Mouse (Mus musculus) thymus, postnatal 0 days (tissue): Measurements from ENCODE around the gene Olfr284. TPM values are rescaled to one million over a fixed set of nuclear protein-coding genes. Genes with fewer than 3 reads are reported as not detected.

Experiments used
- DNase-seq: peaks from one replicate; pipeline ENCODE4 v3.0.0-alpha.2; 2015; ENCODE audit warnings: low spot score
- polyA plus RNA-seq: library from polyadenylated mRNA; unstranded; fragments of >200 nt; fragmentation: Nextera tagmentation; extraction: Ambion mirVana; gene quantifications from 2 replicates; pipeline ENCODE4 v1.2.1, GENCODE M21; 2015

The Olfr284 gene
- polyA plus RNA-seq, result not detected in 2 replicates

DNA sequence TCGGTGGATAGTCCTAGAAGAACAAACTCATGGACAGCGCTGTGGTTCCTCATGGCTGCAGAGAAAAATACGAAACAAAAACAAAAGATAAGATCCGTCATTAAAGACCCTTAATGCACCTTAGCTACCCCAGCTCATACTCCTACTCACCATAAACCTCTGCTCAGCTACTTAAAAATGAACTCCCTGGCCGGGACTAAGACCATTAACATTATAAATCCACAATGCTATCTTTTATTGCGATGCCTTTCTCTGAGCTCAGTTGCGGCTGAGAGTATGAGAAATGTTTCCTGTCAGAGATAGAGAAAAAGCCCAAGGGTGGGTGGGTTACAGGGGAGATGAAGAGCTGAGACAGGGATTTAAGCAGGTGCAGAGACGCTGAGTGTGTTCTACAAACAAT, at the start of gene Olfr284:
Olfr284 (minus strand) TSS at position 101 of the 400 bp plus-strand sequence.
- DNase-seq, result no peak

DNA sequence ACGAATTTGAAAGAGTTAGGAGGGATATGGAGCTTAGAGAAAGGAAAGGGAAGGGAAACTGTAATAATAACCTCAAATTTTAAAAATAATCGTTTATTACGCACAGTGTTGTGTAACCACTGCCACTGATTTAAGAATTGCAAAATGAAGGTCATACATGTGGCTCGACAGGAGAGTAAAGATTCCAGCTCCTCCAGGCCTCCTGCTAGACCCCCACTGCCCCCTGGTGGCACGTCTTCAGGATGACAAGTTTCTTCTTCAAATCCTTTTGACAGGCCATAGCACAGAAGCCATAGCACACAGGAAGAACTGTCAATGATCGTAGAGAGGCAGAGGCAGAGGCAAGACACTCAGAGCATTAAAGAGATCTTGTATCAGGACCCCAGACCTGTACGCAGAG, 49.0 kb upstream of the Olfr284 start:
- DNase-seq, result peak; percentile 68

DNA sequence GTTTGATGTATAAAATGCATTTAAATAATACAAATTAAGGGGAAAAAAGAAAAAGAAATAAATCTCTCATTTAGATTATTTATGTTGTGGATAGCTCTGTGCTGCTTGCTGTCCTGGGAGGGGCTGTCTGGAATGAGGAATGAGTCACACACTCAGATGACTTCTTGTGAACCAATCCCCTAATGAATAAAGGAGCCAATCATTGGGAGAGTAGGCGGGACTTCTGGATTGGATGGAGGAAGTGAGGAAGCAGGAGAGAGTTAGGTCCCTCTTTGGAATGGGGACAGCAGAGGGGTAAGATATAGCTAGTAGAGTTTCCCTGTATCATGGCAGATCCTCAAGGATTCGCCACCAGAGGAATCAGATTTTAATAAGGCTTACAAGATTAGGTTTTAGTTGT, 46.8 kb upstream of the Olfr284 start:
- DNase-seq, result no peak

DNA sequence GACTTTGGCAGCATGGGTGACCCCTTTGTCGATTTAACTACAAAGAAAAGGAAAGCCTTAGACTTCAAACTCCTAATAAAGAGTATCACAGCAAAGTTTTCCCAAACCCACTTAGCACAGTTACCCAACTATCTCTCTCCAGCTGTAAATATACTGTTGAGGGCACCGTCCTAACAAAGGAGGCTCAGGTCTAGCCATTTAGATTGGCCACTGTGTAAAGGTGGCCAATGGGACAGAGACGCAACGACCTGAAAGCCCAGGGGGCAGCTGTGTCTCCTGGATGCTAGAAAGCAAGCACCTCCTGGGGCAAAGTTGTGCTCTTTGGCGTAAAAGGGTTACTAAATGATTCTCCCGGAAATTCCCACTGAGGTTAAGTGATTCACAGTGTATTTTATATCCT, 40.1 kb upstream of the Olfr284 start, which contains the start of gene Olfr283:
Olfr283 (minus strand) TSS at position 101 of the 400 bp plus-strand sequence.
- DNase-seq, result no peak

DNA sequence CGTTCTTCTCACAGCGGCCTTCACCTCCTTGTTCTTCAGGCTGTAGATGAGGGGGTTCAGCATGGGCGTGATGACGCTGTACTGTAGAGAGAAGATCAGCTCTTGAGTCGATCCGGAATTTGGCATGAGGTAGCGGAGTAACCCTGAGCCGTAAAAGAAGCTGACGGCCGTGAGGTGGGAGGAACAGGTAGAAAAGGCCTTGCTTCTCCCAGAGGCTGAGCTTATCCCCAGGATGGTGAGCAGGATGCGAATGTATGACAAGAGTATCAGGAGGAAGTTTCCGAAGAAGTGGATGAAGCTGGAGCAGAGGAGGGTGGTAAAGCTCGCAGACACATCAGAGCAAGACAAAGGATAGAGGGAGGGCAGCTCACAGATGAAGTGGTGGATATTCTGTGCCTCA, 37.4 kb upstream of the Olfr284 start:
- no peak for DNase-seq

DNA sequence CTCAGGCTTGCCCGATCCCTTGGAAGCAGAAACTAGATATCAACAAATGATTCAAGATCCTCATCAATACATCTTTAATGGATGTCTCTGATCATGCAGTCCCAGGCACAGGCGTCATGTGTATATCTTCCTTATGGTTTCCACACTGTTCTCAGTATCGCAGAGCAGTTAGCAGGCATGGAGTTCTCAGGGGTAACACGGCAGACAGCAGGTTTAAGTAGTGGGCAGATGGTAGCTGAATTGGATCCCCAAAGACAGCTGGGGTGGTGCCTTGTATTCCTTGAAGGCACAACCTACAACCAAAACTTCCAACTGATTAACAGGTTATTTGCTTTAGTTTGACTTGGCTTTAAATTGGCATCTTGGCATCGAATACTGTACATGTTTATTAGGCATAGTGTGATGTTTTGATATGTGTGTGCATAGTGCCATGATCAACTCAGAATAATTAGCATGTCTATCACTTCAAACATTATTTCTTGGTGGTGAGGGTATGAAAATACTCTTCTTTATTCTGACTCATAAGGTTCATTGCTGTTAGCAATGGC, 23.5 kb downstream of the Olfr284 start, which contains the start of gene Olfr285:
Olfr285 (minus strand) TSS at position 177 of the 548 bp plus-strand sequence.
- no peak for DNase-seq

DNA sequence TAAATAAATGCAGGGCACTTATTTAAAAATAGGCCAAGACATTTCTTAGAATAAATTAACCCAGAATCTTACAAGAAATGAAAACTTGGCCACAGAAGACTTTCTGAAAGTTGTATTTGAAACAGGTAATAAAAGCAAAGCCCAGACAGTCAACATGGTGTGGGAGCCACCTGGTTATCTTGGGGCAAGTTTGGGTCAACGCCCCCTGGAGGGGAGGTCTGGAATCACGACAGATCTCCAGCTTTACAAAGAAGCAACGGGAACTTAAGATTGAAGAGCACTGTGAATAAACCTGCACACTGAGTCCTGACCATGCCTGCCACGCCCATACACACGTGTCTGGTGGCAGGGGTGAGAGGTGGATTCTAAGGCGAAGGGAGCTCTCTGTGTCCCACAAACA, 25.1 kb downstream of the Olfr284 start:
- peak; percentile 33 for DNase-seq

DNA sequence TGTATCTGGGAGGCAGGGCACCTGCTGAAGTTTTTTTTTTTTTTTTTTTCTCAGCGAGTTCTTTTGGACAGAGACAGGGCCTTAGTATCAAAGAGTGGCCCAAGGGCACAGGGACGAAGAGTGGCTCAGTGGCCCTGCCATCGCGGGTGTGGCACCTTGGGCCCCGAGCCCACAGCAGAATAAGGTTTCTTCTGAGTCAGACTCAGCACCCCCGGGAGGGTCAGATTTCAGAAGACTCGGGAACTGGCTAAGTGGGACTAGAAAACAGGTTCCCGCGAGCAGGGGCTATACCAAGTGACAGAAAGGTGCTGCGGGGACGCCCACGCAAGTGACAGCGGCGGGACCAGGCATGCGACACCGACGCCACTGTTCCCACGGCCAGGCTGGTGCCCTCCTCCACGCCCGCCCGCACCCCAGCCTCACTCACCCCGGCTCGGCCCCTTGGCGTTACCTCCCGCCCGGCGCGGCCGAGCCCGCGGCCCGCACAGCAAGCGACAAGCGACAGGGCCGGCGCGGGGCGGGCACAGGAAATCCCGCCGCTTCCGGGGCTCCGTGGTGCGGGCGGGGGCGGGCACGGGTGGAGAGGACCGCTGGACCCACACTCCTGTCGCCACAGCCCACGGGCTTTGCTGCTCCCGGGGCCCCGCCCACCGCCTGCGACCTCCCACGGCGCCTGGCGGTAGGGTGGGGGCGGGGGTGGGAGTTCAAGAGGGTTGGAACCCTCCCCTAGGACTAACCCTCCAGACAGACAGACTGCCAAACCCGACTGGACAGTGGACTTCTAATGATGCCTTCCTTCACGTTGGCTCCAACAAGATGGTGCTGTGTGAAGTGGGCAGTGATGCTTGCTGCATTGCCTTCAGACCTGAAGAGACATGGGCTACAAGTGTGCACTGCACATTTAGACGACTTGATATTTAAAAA, 44.9 kb downstream of the Olfr284 start, which contains the start of gene Zfp641:
Zfp641 (minus strand) TSS at position 534 of the 924 bp plus-strand sequence.
- DNase-seq, result no peak

DNA sequence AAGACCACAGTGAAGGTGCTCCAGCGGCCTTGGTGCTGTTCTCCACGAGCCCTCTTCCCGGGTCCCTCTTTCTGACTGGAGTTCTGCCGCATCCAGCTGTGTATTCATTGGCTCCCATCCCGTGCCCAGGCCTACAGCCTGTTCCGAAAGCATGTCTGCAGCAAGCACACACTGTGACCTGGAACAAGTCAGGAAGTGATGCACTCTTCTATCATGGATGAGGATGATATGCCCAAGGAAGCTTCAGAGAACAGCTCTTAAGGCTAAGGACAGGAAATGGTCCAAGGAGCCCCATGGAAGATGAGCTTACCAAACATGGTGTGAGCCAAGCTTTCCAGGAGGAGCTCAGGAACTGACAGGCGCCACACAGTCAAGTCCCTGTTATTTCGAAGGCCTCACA, 47.1 kb downstream of the Olfr284 start:
- DNase-seq, result no peak

Other genes starting within 250 kb of the Olfr284 start
- gene Pfkm, start 248.4 kb downstream of the Olfr284 start, polyA plus RNA-seq, result 13.7 and 16.2 TPM in 2 replicates
- 31.5 and 35.9 TPM in 2 replicates for gene Senp1, start 247.2 kb downstream of the Olfr284 start, polyA plus RNA-seq
- 43.2 and 43.6 TPM in 2 replicates for gene Asb8, start 175.4 kb downstream of the Olfr284 start, polyA plus RNA-seq
- 0.25 and 0.30 TPM in 2 replicates for gene Ccdc184, start 173.8 kb downstream of the Olfr284 start, polyA plus RNA-seq
- gene Olfr288, start 145.4 kb downstream of the Olfr284 start, polyA plus RNA-seq, result not detected in 2 replicates
- gene Gm44579, start 120.0 kb downstream of the Olfr284 start, polyA plus RNA-seq, result not detected in 2 replicates
- gene Olfr287, start 119.9 kb downstream of the Olfr284 start, polyA plus RNA-seq, result not detected in 2 replicates
- not detected in 2 replicates for gene Olfr286, start 106.5 kb downstream of the Olfr284 start, polyA plus RNA-seq
- gene H1fnt, start 83.7 kb downstream of the Olfr284 start, polyA plus RNA-seq, result not detected in 2 replicates
- 0.40 and 0.46 TPM in 2 replicates for gene Zfp641, start 44.8 kb downstream of the Olfr284 start, polyA plus RNA-seq
- gene Olfr285, start 23.6 kb downstream of the Olfr284 start, polyA plus RNA-seq, result not detected in 2 replicates
- gene Olfr283, start 40.0 kb upstream of the Olfr284 start, polyA plus RNA-seq, result not detected in 2 replicates
- not detected in 2 replicates for gene Olfr282, start 90.2 kb upstream of the Olfr284 start, polyA plus RNA-seq
- gene Olfr281, start 111.6 kb upstream of the Olfr284 start, polyA plus RNA-seq, result not detected in 2 replicates
- 0.03 TPM in 1 of 2 replicates, not detected in the other for gene OR5BS1P, start 128.9 kb upstream of the Olfr284 start, polyA plus RNA-seq
- gene Lalba, start 141.7 kb upstream of the Olfr284 start, polyA plus RNA-seq, result 0.18 TPM in 1 of 2 replicates, not detected in the other
- gene Olfr279, start 151.4 kb upstream of the Olfr284 start, polyA plus RNA-seq, result not detected in 2 replicates
- gene Kansl2, start 193.3 kb upstream of the Olfr284 start, polyA plus RNA-seq, result 98.8 and 108 TPM in 2 replicates
- gene Ccnt1, start 229.9 kb upstream of the Olfr284 start, polyA plus RNA-seq, result 51.1 and 55.8 TPM in 2 replicates
- gene 4930415O20Rik, start 230.0 kb upstream of the Olfr284 start, polyA plus RNA-seq, result not detected in 2 replicates